Mouse (Mus musculus): ENCODE results near the gene Tti1. TPM values are rescaled to one million over a fixed set of nuclear protein-coding genes. Genes with fewer than 3 reads are reported as not detected.

Tti1 gene
- polyA plus RNA-seq (2015; fragmentation: Illumina TruSeq; extraction: RNeasy Lipid Tissue Mini Kit (QIAGEN cat#74804); ENCODE audit: low read depth, low replicate concordance) = 12.2 TPM

DNA sequence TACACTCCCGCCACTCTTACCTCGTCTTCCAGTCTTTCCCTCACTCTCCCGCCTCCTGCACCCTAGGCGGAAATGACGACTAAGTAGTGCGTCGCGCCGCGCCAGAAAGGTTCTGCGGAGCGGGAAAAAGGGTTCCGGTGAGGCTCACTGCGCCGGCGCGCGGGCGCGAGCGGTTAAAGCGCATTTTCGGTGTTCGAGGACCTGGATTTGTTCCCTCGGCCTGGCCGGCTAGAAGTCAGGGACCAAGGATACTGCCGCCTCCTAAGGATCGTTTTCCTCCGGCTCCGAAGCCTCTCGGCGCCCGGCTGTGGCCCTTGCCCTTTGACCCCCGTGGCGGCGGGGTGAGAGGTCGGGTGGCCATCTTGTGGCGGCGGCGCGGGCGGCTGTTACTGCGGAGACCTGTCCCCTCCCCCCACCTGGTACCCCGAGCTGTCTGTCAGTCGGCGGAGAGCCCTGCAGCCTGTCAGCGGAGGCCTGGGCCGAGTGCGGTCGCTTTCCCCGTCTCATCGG is at the start of gene Tti1, which contains the start of gene Rprd1b:
Tti1 (minus strand) TSS at position 80 of the 510 bp plus-strand sequence.
Rprd1b (plus strand) TSS at position 144 of the 510 bp plus-strand sequence.

Other genes starting within 250 kb of the Tti1 start
- gene Vstm2l, start 113.8 kb downstream of the Tti1 start, polyA plus RNA-seq (2015; fragmentation: Illumina TruSeq; extraction: RNeasy Lipid Tissue Mini Kit (QIAGEN cat#74804); ENCODE audit: low read depth, low replicate concordance) = 78.0 TPM
- gene Rprd1b, start 64 bp upstream of the Tti1 start, polyA plus RNA-seq (2015; fragmentation: Illumina TruSeq; extraction: RNeasy Lipid Tissue Mini Kit (QIAGEN cat#74804); ENCODE audit: low read depth, low replicate concordance) = 15.0 TPM
- gene Tgm2, start 118.0 kb upstream of the Tti1 start, polyA plus RNA-seq (2015; fragmentation: Illumina TruSeq; extraction: RNeasy Lipid Tissue Mini Kit (QIAGEN cat#74804); ENCODE audit: low read depth, low replicate concordance) = 9.7 TPM
- 3.4 TPM for gene D630003M21Rik, start 200.8 kb upstream of the Tti1 start, polyA plus RNA-seq (2015; fragmentation: Illumina TruSeq; extraction: RNeasy Lipid Tissue Mini Kit (QIAGEN cat#74804); ENCODE audit: low read depth, low replicate concordance)
- gene Bpi, start 229.7 kb upstream of the Tti1 start, polyA plus RNA-seq (2015; fragmentation: Illumina TruSeq; extraction: RNeasy Lipid Tissue Mini Kit (QIAGEN cat#74804); ENCODE audit: low read depth, low replicate concordance) = not detected